Mouse (Mus musculus) midbrain, postnatal 0 days (tissue): ENCODE data around the gene Tmem82. TPM values are rescaled to one million over a fixed set of nuclear protein-coding genes. Genes with fewer than 3 reads are reported as not detected.

Experiments
- ATAC-seq: fragments of 200-750 bp; cut with Nextera tagmentation; 2 replicates; pipeline ENCODE4 v1.8.0; 2017; ENCODE audit warnings: moderate number of reproducible peaks, mild to moderate bottlenecking, moderate TSS enrichment, moderate library complexity; ENCODE audit not compliant: low FRiP score
- DNase-seq: peaks from one replicate; pipeline ENCODE4 v3.0.0-alpha.2; 2015; ENCODE audit warnings: low spot score
- H3K27ac ChIP-seq: fragments of 300-500 bp; sonication (generic); 2 replicates; pipeline ENCODE4 v1.5.1; 2014; ENCODE audit warnings: low read depth, mild to moderate bottlenecking, low read length, mixed read lengths
- H3K27me3 ChIP-seq: fragments of 300-500 bp; sonication (generic); 2 replicates; pipeline ENCODE4 v1.6.1; 2014; ENCODE audit warnings: low read length, control low read depth, mixed read lengths; ENCODE audit not compliant: insufficient read depth
- H3K36me3 ChIP-seq: fragments of 300-500 bp; sonication (generic); 2 replicates; pipeline ENCODE4 v1.6.1; 2014; ENCODE audit warnings: low read length, control low read depth, mixed read lengths; ENCODE audit not compliant: insufficient read depth
- H3K4me1 ChIP-seq: fragments of 300-500 bp; sonication (generic); 2 replicates; pipeline ENCODE4 v1.6.1; 2014; ENCODE audit warnings: mild to moderate bottlenecking, control low read depth, antibody characterized with exemption, low read length, mixed read lengths; ENCODE audit not compliant: insufficient read depth
- H3K4me2 ChIP-seq: fragments of 300-500 bp; sonication (generic); 2 replicates; pipeline ENCODE4 v1.6.1; 2014; ENCODE audit warnings: low read depth, mild to moderate bottlenecking, low read length, mixed read lengths; ENCODE audit not compliant: poor library complexity, severe bottlenecking
- H3K4me3 ChIP-seq: fragments of 300-500 bp; sonication (generic); 2 replicates; pipeline ENCODE4 v1.5.1; 2014; ENCODE audit warnings: low read depth, mild to moderate bottlenecking, low read length, moderate library complexity
- H3K9ac ChIP-seq: fragments of 300-500 bp; sonication (generic); replicated peaks from 2 replicates; pipeline ENCODE4 v1.6.1; 2014; ENCODE audit warnings: mild to moderate bottlenecking, low read length, moderate library complexity, mixed read lengths; ENCODE audit not compliant: poor library complexity, severe bottlenecking
- H3K9me3 ChIP-seq: fragments of 300-500 bp; sonication (generic); 2 replicates; pipeline ENCODE4 v1.6.1; 2016; ENCODE audit warnings: low read length, control low read depth
- CTCF ChIP-seq: IDR thresholded peaks from 2 replicates; pipeline ENCODE4 v1.5.1; 2016; ENCODE audit warnings: antibody characterized with exemption, mild to moderate bottlenecking
- WGBS: fragments of 180-500 bp; shearing (Covaris S2); extraction: QIAGEN DNeasy Blood & Tissue Kit; methylation state at CpG from one replicate; pipeline ENCODE4 v1.1.7; 2014; 5-methylcytosine and 5-hydroxymethylcytosine counted together
- polyA plus RNA-seq: library from polyadenylated mRNA; unstranded; fragments of >200 nt; fragmentation: Nextera tagmentation; extraction: Ambion mirVana; gene quantifications from 2 replicates; pipeline ENCODE4 v1.2.1, GENCODE M21; 2015
- total RNA-seq: library from RNA; depleted of rRNA; stranded (reverse); fragments of >200 nt; gene quantifications from 2 replicates; pipeline ENCODE4 v1.2.3, GENCODE M21; 2014

Tmem82 gene
- total and polyA plus RNA-seq, 2 experiments from 2014 or later = 0.68 to 1.4 TPM

- ATAC-seq = no peak
- H3K4me1 ChIP-seq = no peaks in the 10 kb centered on the region
- no peak overlapping the region for H3K4me3 ChIP-seq
- H3K27ac ChIP-seq = no peak overlapping the region
- DNase-seq = no peak
- WGBS = 93% methylated on average over 16 of the region's 16 CpGs
- peaks cover 56% of the 10 kb centered on the region for H3K36me3 ChIP-seq
- H3K9ac ChIP-seq = no peak overlapping the region
- no peak overlapping the region for H3K4me2 ChIP-seq
- no peaks in the 10 kb centered on the region for H3K27me3 ChIP-seq
- no peaks in the 10 kb centered on the region for H3K9me3 ChIP-seq
- no peak for TF ChIP-seq CTCF
Measured at GRCm38 (mm10) chr4:141625774-141626550, 7.5 kb upstream of the Tmem82 start.

- no peak overlapping the region for H3K27ac ChIP-seq
- peaks cover 48% of the 10 kb centered on the region for H3K36me3 ChIP-seq
- no peaks in the 10 kb centered on the region for H3K9me3 ChIP-seq
- H3K4me3 ChIP-seq = no peak overlapping the region
- TF ChIP-seq CTCF = peak; percentile 65
- H3K27me3 ChIP-seq = no peaks in the 10 kb centered on the region
- no peak overlapping the region for H3K9ac ChIP-seq
- DNase-seq (no peak), ATAC-seq (no peak)
- 79% methylated on average over 18 of the region's 19 CpGs for WGBS
- H3K4me1 ChIP-seq = no peaks in the 10 kb centered on the region
- H3K4me2 ChIP-seq = no peak overlapping the region
Measured at GRCm38 (mm10) chr4:141624983-141625773, 6.7 kb upstream of the Tmem82 start.

GRCm38 (mm10) chr4:141624134-141624533 is 5.7 kb upstream of the Tmem82 start:
- H3K9ac ChIP-seq = no peak overlapping the region
- H3K27me3 ChIP-seq = no peaks in the 10 kb centered on the region
- no peak overlapping the region for H3K4me3 ChIP-seq
- no peak overlapping the region for H3K27ac ChIP-seq
- TF ChIP-seq CTCF = no peak
- ATAC-seq = no peak
- peaks cover 38% of the 10 kb centered on the region for H3K36me3 ChIP-seq
- no peak overlapping the region for H3K4me2 ChIP-seq
- H3K9me3 ChIP-seq = no peaks in the 10 kb centered on the region
- 94% methylated on average over 8 of the region's 8 CpGs for WGBS
- H3K4me1 ChIP-seq = no peaks in the 10 kb centered on the region
- DNase-seq = no peak

- ATAC-seq (peak; percentile 69; the same call in 1 of the 2 replicates), DNase-seq (peak; percentile 45)
- Histone ChIP-seq H3K36me3 (peaks cover 33% of the 10 kb centered on the region), H3K4me2 (no peak within 1 kb of the TSS; the same call in 1 of the 2 replicates), H3K4me1 (no peaks in the 10 kb centered on the region), H3K4me3 (no peak within 1 kb of the TSS), H3K27ac (peak within 1 kb of the TSS; percentile 38; the same call in 1 of the 2 replicates), H3K9me3 (no peaks in the 10 kb centered on the region), H3K27me3 (no peaks in the 10 kb centered on the region), H3K9ac (no peak within 1 kb of the TSS)
- TF ChIP-seq CTCF = 0 out of 2 replicates have a peak, but pooled peaks have one; percentile 6
- WGBS = 54% methylated on average over 1 of the region's 1 CpGs
Measured at GRCm38 (mm10) chr4:141623666-141624065, 5.2 kb upstream of the Tmem82 start, which contains the start of gene Slc25a34. TSS of gene Slc25a34 (minus strand) at chr4:141623821.

- DNase-seq (no peak), ATAC-seq (no peak)
- TF ChIP-seq CTCF = no peak
- H3K4me3 ChIP-seq = no peak overlapping the region
- peaks cover 27% of the 10 kb centered on the region for H3K36me3 ChIP-seq
- peaks cover 2% of the 10 kb centered on the region; the same call in 1 of the 2 replicates for H3K27me3 ChIP-seq
- H3K9me3 ChIP-seq = no peaks in the 10 kb centered on the region
- H3K4me1 ChIP-seq = no peaks in the 10 kb centered on the region
- H3K4me2 ChIP-seq = no peak overlapping the region; the same call in 1 of the 2 replicates
- WGBS = 89% methylated on average over 11 of the region's 11 CpGs
- H3K9ac ChIP-seq = no peak overlapping the region
- H3K27ac ChIP-seq = peak overlapping the region; percentile 38; the same call in 1 of the 2 replicates
Measured at GRCm38 (mm10) chr4:141623037-141623436, 4.6 kb upstream of the Tmem82 start.

- Histone ChIP-seq H3K27ac (no peak overlapping the region), H3K4me1 (no peaks in the 10 kb centered on the region), H3K9ac (no peak overlapping the region), H3K4me2 (no peak overlapping the region), H3K4me3 (no peak overlapping the region), H3K27me3 (peaks cover 5% of the 10 kb centered on the region; the same call in 1 of the 2 replicates), H3K36me3 (peaks cover 22% of the 10 kb centered on the region), H3K9me3 (no peaks in the 10 kb centered on the region)
- TF ChIP-seq CTCF = no peak
- ATAC-seq (no peak), DNase-seq (no peak)
- WGBS = 85% methylated on average over 5 of the region's 5 CpGs
Measured at GRCm38 (mm10) chr4:141622580-141622979, 4.1 kb upstream of the Tmem82 start.
